ENCODE assay signal across 8 mouse cellular contexts in genomic region chr4:116687041-116687440, GRCm38 (mm10). TPM values are rescaled to one million over a fixed set of nuclear protein-coding genes. Genes with fewer than 3 reads are reported as not detected.
DNase-seq lines count a peak whose midpoint lies in the region; ATAC-seq and TF ChIP-seq lines count a peak whose summit lies in the region.

No protein-coding gene starts in this region.

- peak overlapping the region; percentile 72 for H3K4me3 ChIP-seq in left cerebral cortex, adult 2 months
- peak overlapping the region; percentile 57 for H3K4me3 ChIP-seq in embryonic facial prominence, embryonic 14.5 days (ENCODE audit: low read depth, low read length)
- peak overlapping the region; percentile 80 for H3K4me3 ChIP-seq in limb, embryonic 10.5 days
- peak overlapping the region; percentile 56 for H3K4me3 ChIP-seq in neural tube, embryonic 14.5 days (ENCODE audit: low read depth, low read length)

- H3K36me3 ChIP-seq in embryonic facial prominence, embryonic 14.5 days (ENCODE audit: control insufficient read depth, insufficient read depth, low read length) = peaks cover 42% of the 10 kb centered on the region
- H3K36me3 ChIP-seq in limb, embryonic 10.5 days = peaks cover 50% of the 10 kb centered on the region
- H3K36me3 ChIP-seq in neural tube, embryonic 14.5 days (ENCODE audit: control insufficient read depth, insufficient read depth, low read length) = no peaks in the 10 kb centered on the region

- intact Hi-C loops in left cerebral cortex, adult 2 months (cut with DNase I) = no loop called here
- intact Hi-C loops in left cerebral cortex, postnatal 4 days (cut with DNase I) = no loop called here

- H3K9me3 ChIP-seq in embryonic facial prominence, embryonic 14.5 days (ENCODE audit: control insufficient read depth, low read length) = no peaks in the 10 kb centered on the region
- no peaks in the 10 kb centered on the region for H3K9me3 ChIP-seq in limb, embryonic 10.5 days (replicated peaks)
- H3K9me3 ChIP-seq in neural tube, embryonic 14.5 days (ENCODE audit: control insufficient read depth, low read length) = no peaks in the 10 kb centered on the region

- no peak for DNase-seq in left cerebral cortex, adult 2 months (ENCODE audit: extremely low spot score in 1 of 2, low spot score in 2 of 2)
- no peak for DNase-seq in left cerebral cortex, postnatal 4 days
- DNase-seq in embryonic facial prominence, embryonic 14.5 days (ENCODE audit: low spot score) = no peak
- no peak for DNase-seq in limb, embryonic 10.5 days (ENCODE audit: low spot score)
- no peak for DNase-seq in urinary bladder, adult 18-20 months (ENCODE audit: low spot score in 2 of 2)

- H3K4me2 ChIP-seq in embryonic facial prominence, embryonic 14.5 days (ENCODE audit: low read depth, low read length) = peak overlapping the region; percentile 85
- peak overlapping the region; percentile 59 for H3K4me2 ChIP-seq in neural tube, embryonic 14.5 days (ENCODE audit: low read depth, low read length)

- no peaks in the 10 kb centered on the region for H3K27me3 ChIP-seq in embryonic facial prominence, embryonic 14.5 days (replicated peaks; ENCODE audit: control insufficient read depth, insufficient read depth, low read length)
- no peaks in the 10 kb centered on the region for H3K27me3 ChIP-seq in limb, embryonic 10.5 days (ENCODE audit: low read depth, poor library complexity, severe bottlenecking)
- no peaks in the 10 kb centered on the region for H3K27me3 ChIP-seq in neural tube, embryonic 14.5 days (ENCODE audit: control insufficient read depth, insufficient read depth, low read length)

- H3K27ac ChIP-seq in left cerebral cortex, adult 2 months = peak overlapping the region; percentile 57
- no peak overlapping the region for H3K27ac ChIP-seq in embryonic facial prominence, embryonic 14.5 days (replicated peaks; ENCODE audit: low read depth, low read length)
- no peak overlapping the region for H3K27ac ChIP-seq in limb, embryonic 10.5 days
- H3K27ac ChIP-seq in neural tube, embryonic 14.5 days (ENCODE audit: low read depth, low read length) = no peak overlapping the region

- ATAC-seq in embryonic facial prominence, embryonic 14.5 days (ENCODE audit: low read depth) = no peak
- ATAC-seq in neural tube, embryonic 14.5 days (ENCODE audit: low read depth) = no peak
- ATAC-seq in megakaryocyte-erythroid progenitor cell, adult 5-6 weeks (replicated peaks; ENCODE audit: low FRiP score, low TSS enrichment, poor library complexity, severe bottlenecking) = no peak
- ATAC-seq in inflammation-experienced regulatory T-cells, adult 6 months = no peak

- H3K4me1 ChIP-seq in embryonic facial prominence, embryonic 14.5 days (ENCODE audit: control insufficient read depth, insufficient read depth, low read length) = peaks cover 14% of the 10 kb centered on the region
- peaks cover 16% of the 10 kb centered on the region for H3K4me1 ChIP-seq in limb, embryonic 10.5 days
- no peaks in the 10 kb centered on the region for H3K4me1 ChIP-seq in neural tube, embryonic 14.5 days (ENCODE audit: control insufficient read depth, insufficient read depth, low read length)

- H3K9ac ChIP-seq in embryonic facial prominence, embryonic 14.5 days (ENCODE audit: low read depth, low read length) = peak overlapping the region; percentile 74
- H3K9ac ChIP-seq in neural tube, embryonic 14.5 days (replicated peaks; ENCODE audit: low read depth, low read length) = no peak overlapping the region

- no peak for TF ChIP-seq CTCF in left cerebral cortex, adult 2 months (IDR thresholded peaks at IDR 0.05)

- 17% methylated on average over 1 of the region's 1 CpGs for WGBS in embryonic facial prominence, embryonic 14.5 days
- WGBS in limb, embryonic 10.5 days = 56% methylated on average over 1 of the region's 1 CpGs
- WGBS in neural tube, embryonic 14.5 days = 33% methylated on average over 1 of the region's 1 CpGs

RNA-seq across cellular contexts. Expression of gene Prdx1, which starts 1.7 kb away (rescaled TPM):
- total RNA-seq in left cerebral cortex, adult 2 months (2021) = 100 to 1,000 TPM; 136 to 139 TPM
- 100 to 1,000 TPM; 170 to 191 TPM for total RNA-seq in left cerebral cortex, postnatal 4 days (2021)
- polyA plus RNA-seq in embryonic facial prominence, embryonic 14.5 days (2014; fragmentation: Nextera tagmentation; extraction: Ambion mirVana) = 1,105 and 1,130 TPM in 2 replicates
- polyA plus RNA-seq in limb, embryonic 10.5 days (2016; fragmentation: Nextera tagmentation; extraction: Ambion mirVana) = 1,278 and 1,447 TPM in 2 replicates
- 311 and 387 TPM in 2 replicates for polyA plus RNA-seq in neural tube, embryonic 14.5 days (2014; fragmentation: Nextera tagmentation; extraction: Ambion mirVana)
- total RNA-seq in megakaryocyte-erythroid progenitor cell, adult 5-6 weeks (2014; fragmentation: Nextera tagmentation) = 158 and 208 TPM in 2 replicates
- 268 and 287 TPM in 2 replicates for total RNA-seq in megakaryocyte-erythroid progenitor cell, adult 5-6 weeks (2017)
- 1,000 to 10,000 TPM in 1 of 3 experiments, 100 to 1,000 TPM in 2; 680 to 1,098 (median 710) TPM for polyA plus RNA-seq in inflammation-experienced regulatory T-cells, adult 6 months (2017; shearing (Covaris generic))

RNA-seq across cellular contexts. Expression of gene Mmachc, which starts 21.2 kb away (rescaled TPM):
- 10 to 100 TPM; 15.2 to 15.4 TPM for total RNA-seq in left cerebral cortex, adult 2 months (2021)
- 10 to 100 TPM; 14.7 to 15.7 TPM for total RNA-seq in left cerebral cortex, postnatal 4 days (2021)
- 8.2 and 10.5 TPM in 2 replicates for polyA plus RNA-seq in embryonic facial prominence, embryonic 14.5 days (2014; fragmentation: Nextera tagmentation; extraction: Ambion mirVana)
- polyA plus RNA-seq in limb, embryonic 10.5 days (2016; fragmentation: Nextera tagmentation; extraction: Ambion mirVana) = 36.6 and 38.7 TPM in 2 replicates
- 16.1 and 18.6 TPM in 2 replicates for polyA plus RNA-seq in neural tube, embryonic 14.5 days (2014; fragmentation: Nextera tagmentation; extraction: Ambion mirVana)
- 26.8 and 30.1 TPM in 2 replicates for total RNA-seq in megakaryocyte-erythroid progenitor cell, adult 5-6 weeks (2014; fragmentation: Nextera tagmentation)
- total RNA-seq in megakaryocyte-erythroid progenitor cell, adult 5-6 weeks (2017) = 25.7 and 26.4 TPM in 2 replicates
- polyA plus RNA-seq in inflammation-experienced regulatory T-cells, adult 6 months (2017; shearing (Covaris generic)) = 1 to 10 TPM; 4.5 to 8.3 (median 5.2) TPM

RNA-seq across cellular contexts. Expression of gene Ccdc163, which starts 21.3 kb away (rescaled TPM):
- 1 to 10 TPM; 4.2 to 7.6 TPM for total RNA-seq in left cerebral cortex, adult 2 months (2021)
- total RNA-seq in left cerebral cortex, postnatal 4 days (2021) = 1 to 10 TPM; 4.5 to 5.5 TPM
- 24.2 and 24.8 TPM in 2 replicates for polyA plus RNA-seq in embryonic facial prominence, embryonic 14.5 days (2014; fragmentation: Nextera tagmentation; extraction: Ambion mirVana)
- 34.0 and 36.3 TPM in 2 replicates for polyA plus RNA-seq in limb, embryonic 10.5 days (2016; fragmentation: Nextera tagmentation; extraction: Ambion mirVana)
- polyA plus RNA-seq in neural tube, embryonic 14.5 days (2014; fragmentation: Nextera tagmentation; extraction: Ambion mirVana) = 8.4 and 9.0 TPM in 2 replicates
- 47.0 and 68.3 TPM in 2 replicates for total RNA-seq in megakaryocyte-erythroid progenitor cell, adult 5-6 weeks (2014; fragmentation: Nextera tagmentation)
- total RNA-seq in megakaryocyte-erythroid progenitor cell, adult 5-6 weeks (2017) = 10.8 and 16.3 TPM in 2 replicates
- 10 to 100 TPM; 29.3 to 64.8 (median 54.4) TPM for polyA plus RNA-seq in inflammation-experienced regulatory T-cells, adult 6 months (2017; shearing (Covaris generic))

RNA-seq across cellular contexts. Expression of gene Tesk2, which starts 33.7 kb away (rescaled TPM):
- total RNA-seq in left cerebral cortex, adult 2 months (2021) = 1 to 10 TPM; 3.8 to 4.6 TPM
- total RNA-seq in left cerebral cortex, postnatal 4 days (2021) = 1 to 10 TPM; 2.0 to 2.2 TPM
- polyA plus RNA-seq in embryonic facial prominence, embryonic 14.5 days (2014; fragmentation: Nextera tagmentation; extraction: Ambion mirVana) = 6.2 and 8.5 TPM in 2 replicates
- 8.0 and 13.6 TPM in 2 replicates for polyA plus RNA-seq in limb, embryonic 10.5 days (2016; fragmentation: Nextera tagmentation; extraction: Ambion mirVana)
- 2.8 and 3.7 TPM in 2 replicates for polyA plus RNA-seq in neural tube, embryonic 14.5 days (2014; fragmentation: Nextera tagmentation; extraction: Ambion mirVana)
- total RNA-seq in megakaryocyte-erythroid progenitor cell, adult 5-6 weeks (2014; fragmentation: Nextera tagmentation) = 2.7 and 4.1 TPM in 2 replicates
- total RNA-seq in megakaryocyte-erythroid progenitor cell, adult 5-6 weeks (2017) = 2.1 and 2.6 TPM in 2 replicates
- polyA plus RNA-seq in inflammation-experienced regulatory T-cells, adult 6 months (2017; shearing (Covaris generic)) = 1 to 10 TPM; 3.0 to 4.3 (median 4.1) TPM

RNA-seq across cellular contexts. Expression of gene Akr1a1, which starts 35.6 kb away (rescaled TPM):
- total RNA-seq in left cerebral cortex, adult 2 months (2021) = 100 to 1,000 TPM; 376 to 408 TPM
- 100 to 1,000 TPM; 651 to 668 TPM for total RNA-seq in left cerebral cortex, postnatal 4 days (2021)
- 762 and 846 TPM in 2 replicates for polyA plus RNA-seq in embryonic facial prominence, embryonic 14.5 days (2014; fragmentation: Nextera tagmentation; extraction: Ambion mirVana)
- 694 and 733 TPM in 2 replicates for polyA plus RNA-seq in limb, embryonic 10.5 days (2016; fragmentation: Nextera tagmentation; extraction: Ambion mirVana)
- polyA plus RNA-seq in neural tube, embryonic 14.5 days (2014; fragmentation: Nextera tagmentation; extraction: Ambion mirVana) = 710 and 714 TPM in 2 replicates
- 163 and 243 TPM in 2 replicates for total RNA-seq in megakaryocyte-erythroid progenitor cell, adult 5-6 weeks (2014; fragmentation: Nextera tagmentation)
- total RNA-seq in megakaryocyte-erythroid progenitor cell, adult 5-6 weeks (2017) = 460 and 502 TPM in 2 replicates
- 100 to 1,000 TPM; 297 to 370 (median 348) TPM for polyA plus RNA-seq in inflammation-experienced regulatory T-cells, adult 6 months (2017; shearing (Covaris generic))
